Mouse (Mus musculus) spleen, adult 2 months (tissue): ENCODE results near the gene Bsg.

Source experiments
- CTCF ChIP-seq: fragments of 200-500 bp; IDR thresholded peaks from 2 replicates; pipeline ENCODE4 v1.5.1; 2011; ENCODE audit warnings: mild to moderate bottlenecking, inconsistent platforms; ENCODE audit not compliant: insufficient read depth, insufficient read length, insufficient replicate concordance; ENCODE audit errors: extremely low read depth
- POLR2A ChIP-seq: fragments of 200-500 bp; IDR thresholded peaks from 2 replicates; pipeline ENCODE4 v1.6.1; 2011; ENCODE audit warnings: low read depth, low read length, inconsistent platforms

DNA sequence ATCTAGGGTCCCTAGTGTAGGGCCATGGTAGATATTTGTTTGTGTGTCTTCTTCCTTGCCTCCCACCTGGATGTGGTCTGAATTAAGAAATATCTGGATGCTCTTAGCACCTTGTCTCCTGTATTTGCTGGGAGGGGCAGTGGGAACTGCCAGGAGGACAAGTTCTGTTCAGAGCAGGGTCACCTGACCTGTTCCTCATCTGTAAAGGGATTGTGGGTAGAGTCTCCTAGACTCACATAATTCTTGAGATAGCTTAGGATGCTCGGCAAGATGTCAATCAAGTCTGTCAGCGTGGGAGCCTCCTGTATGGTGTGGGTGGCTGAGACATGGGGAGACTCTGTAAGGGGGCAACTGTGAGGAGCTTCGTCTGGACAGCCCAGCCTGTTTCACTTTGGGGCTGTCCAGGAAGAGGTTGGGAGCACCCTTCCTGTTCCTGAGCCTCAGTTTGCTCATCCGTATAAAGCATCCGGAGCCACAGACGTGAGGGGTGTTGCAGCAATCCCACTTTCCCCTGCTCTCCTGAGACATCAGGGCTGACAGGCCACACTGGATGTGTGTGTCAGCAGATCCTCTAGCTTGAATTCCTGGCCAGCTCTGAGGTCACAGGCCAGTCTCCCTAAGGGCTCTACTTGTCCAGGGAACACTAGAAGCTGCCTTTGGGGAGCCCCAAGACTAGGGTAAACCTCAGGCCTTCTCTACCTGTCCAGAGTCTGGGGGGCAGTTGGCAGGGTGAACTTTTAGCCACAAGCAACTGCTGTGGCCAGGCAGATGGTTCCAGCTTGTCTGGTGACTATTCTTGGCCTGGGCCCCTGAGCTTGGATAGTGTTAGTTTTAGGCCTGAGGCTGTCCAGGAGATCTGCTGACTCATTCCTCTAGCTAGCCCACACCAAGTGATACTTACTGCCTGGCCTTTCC, 20.3 kb upstream of the Bsg start:
- TF ChIP-seq CTCF = no peak
- no peak for TF ChIP-seq POLR2A
